Comparison of ENCODE assay signal across 8 mouse cellular contexts in the genomic region with DNA sequence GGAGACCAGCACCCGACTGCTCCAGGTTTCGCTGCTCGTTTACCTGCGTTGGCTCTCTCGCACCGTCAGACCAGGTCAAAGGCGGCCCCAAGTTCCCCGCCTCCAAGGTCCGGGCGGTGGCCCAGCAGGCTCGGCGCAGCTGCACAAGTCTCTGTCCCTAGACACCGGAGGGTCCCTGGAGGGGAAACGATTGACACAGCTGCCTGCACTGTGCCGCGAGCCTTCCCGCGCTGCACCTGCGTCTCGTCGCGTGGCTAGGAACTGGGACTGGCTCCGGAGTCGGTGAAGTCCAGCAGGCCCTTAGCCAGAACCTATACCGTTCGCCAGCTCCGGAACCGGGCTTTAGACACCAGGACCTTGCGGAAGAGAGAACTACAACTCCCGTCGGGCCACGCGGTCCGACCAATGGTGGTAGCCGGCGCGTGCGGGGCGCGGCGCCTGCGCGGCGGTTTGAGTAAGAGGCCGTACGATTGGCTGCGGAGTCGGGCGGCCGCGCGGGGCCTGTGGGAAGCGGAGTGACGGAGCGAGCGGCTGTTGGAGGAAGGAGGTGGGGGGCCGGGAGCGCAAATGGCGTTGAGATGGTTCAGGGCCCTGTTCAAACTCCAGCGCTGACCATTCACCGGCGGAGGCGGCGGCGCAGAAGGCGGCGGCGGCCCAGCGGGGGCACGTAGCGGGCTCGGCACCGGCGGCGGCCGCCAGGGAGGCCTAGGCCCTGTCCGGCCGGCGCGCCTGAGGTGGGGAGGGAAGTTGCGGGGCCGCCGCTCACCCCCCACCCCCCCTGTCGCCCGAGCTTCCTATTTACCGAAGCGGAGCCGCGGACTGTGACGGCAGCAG. TPM values are rescaled to one million over a fixed set of nuclear protein-coding genes. Genes with fewer than 3 reads are reported as not detected.
DNase-seq lines count a peak whose midpoint lies in the region; ATAC-seq lines count a peak whose summit lies in the region.

A gene (plus strand): TSS at position 534 of the 834 bp plus-strand sequence.

- peak within 1 kb of the TSS; percentile 97 for H3K9ac ChIP-seq in hindbrain, embryonic 16.5 days (ENCODE audit: low read depth, low read length)

- H3K9me3 ChIP-seq in hindbrain, embryonic 16.5 days (ENCODE audit: control insufficient read depth, low read length) = no peaks in the 10 kb centered on the region

- peak within 1 kb of the TSS; percentile 99 for H3K4me3 ChIP-seq in hindbrain, embryonic 16.5 days (ENCODE audit: low read length)
- H3K4me3 ChIP-seq in macrophage (ENCODE audit: inconsistent target) = peak within 1 kb of the TSS; percentile 88

- H3K36me3 ChIP-seq in hindbrain, embryonic 16.5 days (ENCODE audit: control insufficient read depth, insufficient read depth, low read length) = no peaks in the 10 kb centered on the region
- no peaks in the 10 kb centered on the region for H3K36me3 ChIP-seq in macrophage (ENCODE audit: inconsistent target)

- H3K27ac ChIP-seq in hindbrain, embryonic 16.5 days (ENCODE audit: low read depth, low read length) = peak within 1 kb of the TSS; percentile 95
- peak within 1 kb of the TSS; percentile 71 for H3K27ac ChIP-seq in macrophage

- ATAC-seq in hindbrain, embryonic 16.5 days = peak; percentile 99

- under 1% methylated on average over 72 of the region's 90 CpGs for WGBS in hindbrain, embryonic 16.5 days
- whole genome bisulfite sequencing in macrophage (ENCODE audit: missing documents) = under 1% methylated on average over 83 of the region's 90 CpGs

- H3K4me1 ChIP-seq in hindbrain, embryonic 16.5 days (ENCODE audit: control insufficient read depth, insufficient read depth, low read depth, low read length) = peaks cover 17% of the 10 kb centered on the region

- H3K27me3 ChIP-seq in hindbrain, embryonic 16.5 days (replicated peaks; ENCODE audit: control insufficient read depth, insufficient read depth, low read length) = no peaks in the 10 kb centered on the region

- peak within 1 kb of the TSS; percentile 94 for H3K4me2 ChIP-seq in hindbrain, embryonic 16.5 days (ENCODE audit: low read length)

- peak; percentile 91 for DNase-seq in WW6 (ENCODE audit: low read depth, low spot score)
- peak; percentile 91 to 96 for DNase-seq in cerebellum, postnatal 4 days (ENCODE audit: low spot score in 2 of 2)
- DNase-seq in gastrocnemius, adult 18-20 months (ENCODE audit: low spot score) = peak; percentile 96
- peak; percentile 96 to 99 for DNase-seq in left cerebral cortex, adult 18-20 months (ENCODE audit: low spot score in 2 of 2)
- peak; percentile 98 for DNase-seq in right cerebral cortex, adult 18-20 months
- DNase-seq in urinary bladder, postnatal 10 days (ENCODE audit: low spot score) = peak; percentile 93

- peaks cover 52% of the 10 kb centered on the region for H3K79me2 ChIP-seq in macrophage (ENCODE audit: inconsistent target)

RNA-seq across cellular contexts. Expression of the gene that starts here (rescaled TPM):
- total RNA-seq in gastrocnemius, adult 18-20 months (2021) = 10 to 100 TPM; 34.4 to 40.5 TPM
- polyA plus RNA-seq in hindbrain, embryonic 16.5 days (2015; fragmentation: Nextera tagmentation; extraction: Ambion mirVana) = 10.4 and 11.2 TPM in 2 replicates
- 10 to 100 TPM; 44.7 to 46.0 TPM for total RNA-seq in left cerebral cortex, adult 18-20 months (2021)
- 100 to 1,000 TPM; 119 to 179 (median 149) TPM for total RNA-seq in macrophage (2018; cell fraction: chromatin; rRNA removed)
- total RNA-seq in macrophage (2018; cell fraction: cytosol; rRNA removed) = 10 to 100 TPM; 62.3 to 82.8 (median 72.5) TPM
- total RNA-seq in macrophage (2018; cell fraction: nucleus; rRNA removed) = 100 to 1,000 TPM in 20 of 26 experiments, 10 to 100 TPM in 6; 83.6 to 157 (median 111) TPM
- 39.9 to 47.6 TPM (median 44.0 TPM) in 3 replicates for polyA plus RNA-seq in macrophage (2018)

Comparison
In these comparisons a context has a peak if more than half of its experiments do, and no peak if none do; other contexts are left out.
1. Peak in every context shown above with its lines: DNase-seq, ATAC-seq, H3K4me3 ChIP-seq and H3K27ac ChIP-seq.